In genomic region chr14:105897569-105898101, GRCm38 (mm10) we compare ENCODE assay signal across 8 mouse cellular contexts. TPM values are rescaled to one million over a fixed set of nuclear protein-coding genes. Genes with fewer than 3 reads are reported as not detected.
DNase-seq lines count a peak whose midpoint lies in the region; ATAC-seq and TF ChIP-seq lines count a peak whose summit lies in the region.

No protein-coding gene starts in this region.

- H3K4me1 ChIP-seq in embryonic facial prominence, embryonic 14.5 days (ENCODE audit: control insufficient read depth, insufficient read depth, low read length) = peaks cover 11% of the 10 kb centered on the region; the same call in 1 of the 2 replicates
- peaks cover 15% of the 10 kb centered on the region for H3K4me1 ChIP-seq in heart, embryonic 10.5 days
- H3K4me1 ChIP-seq in kidney, embryonic 14.5 days (ENCODE audit: control insufficient read depth, insufficient read depth, low read length) = peaks cover 7% of the 10 kb centered on the region
- H3K4me1 ChIP-seq in limb, embryonic 14.5 days (ENCODE audit: control insufficient read depth, insufficient read depth, low read length) = peaks cover 11% of the 10 kb centered on the region; the same call in 1 of the 2 replicates
- peaks cover 2% of the 10 kb centered on the region; the same call in 1 of the 2 replicates for H3K4me1 ChIP-seq in midbrain, postnatal 0 days (ENCODE audit: insufficient read depth, low read length)

- no peak for TF ChIP-seq POLR2A in limb, embryonic 14.5 days (IDR thresholded peaks at IDR 0.05; ENCODE audit: borderline replicate concordance, extremely low read depth, insufficient read depth, insufficient read length)

- peak overlapping the region; percentile 77 for H3K4me3 ChIP-seq in embryonic facial prominence, embryonic 14.5 days (ENCODE audit: low read depth, low read length)
- H3K4me3 ChIP-seq in heart, embryonic 10.5 days = peak overlapping the region; percentile 90
- peak overlapping the region; percentile 96 for H3K4me3 ChIP-seq in kidney, embryonic 14.5 days (ENCODE audit: low read length)
- peak overlapping the region; percentile 91 for H3K4me3 ChIP-seq in limb, embryonic 14.5 days (replicated peaks; ENCODE audit: low read length)
- peak overlapping the region; percentile 81 for H3K4me3 ChIP-seq in midbrain, postnatal 0 days (ENCODE audit: low read depth, low read length)

- no peaks in the 10 kb centered on the region for H3K27me3 ChIP-seq in embryonic facial prominence, embryonic 14.5 days (replicated peaks; ENCODE audit: control insufficient read depth, insufficient read depth, low read length)
- no peaks in the 10 kb centered on the region for H3K27me3 ChIP-seq in heart, embryonic 10.5 days (ENCODE audit: insufficient read depth, poor library complexity, severe bottlenecking)
- no peaks in the 10 kb centered on the region for H3K27me3 ChIP-seq in kidney, embryonic 14.5 days (ENCODE audit: control insufficient read depth, insufficient read depth, low read length)
- no peaks in the 10 kb centered on the region for H3K27me3 ChIP-seq in limb, embryonic 14.5 days (ENCODE audit: control insufficient read depth, insufficient read depth, low read length)
- H3K27me3 ChIP-seq in midbrain, postnatal 0 days (ENCODE audit: insufficient read depth, low read length) = no peaks in the 10 kb centered on the region

- DNase-seq in 3T3-L1 (ENCODE audit: low read depth, low spot score) = peak; percentile 70
- peak; percentile 82 for DNase-seq in adrenal gland, postnatal 14 days
- DNase-seq in embryonic facial prominence, embryonic 14.5 days (ENCODE audit: low spot score) = peak; percentile 93
- DNase-seq in heart, embryonic 10.5 days (ENCODE audit: low spot score) = peak; percentile 80
- DNase-seq in limb, embryonic 14.5 days (ENCODE audit: low spot score) = peak; percentile 72
- peak; percentile 79 for DNase-seq in midbrain, postnatal 0 days (ENCODE audit: low spot score)
- peak; percentile 58 for DNase-seq in testis, postnatal 14 days (ENCODE audit: low spot score)

- H3K36me3 ChIP-seq in embryonic facial prominence, embryonic 14.5 days (ENCODE audit: control insufficient read depth, insufficient read depth, low read length) = peaks cover 9% of the 10 kb centered on the region
- H3K36me3 ChIP-seq in heart, embryonic 10.5 days = peaks cover 10% of the 10 kb centered on the region
- peaks cover 8% of the 10 kb centered on the region; the same call in 1 of the 2 replicates for H3K36me3 ChIP-seq in kidney, embryonic 14.5 days (ENCODE audit: control insufficient read depth, insufficient read depth, low read length)
- peaks cover 9% of the 10 kb centered on the region for H3K36me3 ChIP-seq in limb, embryonic 14.5 days (ENCODE audit: control insufficient read depth, insufficient read depth, low read length)
- no peaks in the 10 kb centered on the region for H3K36me3 ChIP-seq in midbrain, postnatal 0 days (ENCODE audit: insufficient read depth, low read length)

- WGBS in embryonic facial prominence, embryonic 14.5 days = 0% methylated on average over 18 of the region's 28 CpGs
- WGBS in heart, embryonic 10.5 days = 1% methylated on average over 25 of the region's 28 CpGs
- 0% methylated on average over 21 of the region's 28 CpGs for WGBS in kidney, embryonic 14.5 days
- WGBS in limb, embryonic 14.5 days = 2% methylated on average over 23 of the region's 28 CpGs
- under 1% methylated on average over 21 of the region's 28 CpGs for WGBS in midbrain, postnatal 0 days

- H3K27ac ChIP-seq in embryonic facial prominence, embryonic 14.5 days (replicated peaks; ENCODE audit: low read depth, low read length) = peak overlapping the region; percentile 99
- H3K27ac ChIP-seq in heart, embryonic 10.5 days = peak overlapping the region; percentile 98
- peak overlapping the region; percentile 99 for H3K27ac ChIP-seq in kidney, embryonic 14.5 days (ENCODE audit: low read depth, low read length)
- peak overlapping the region; percentile 98 for H3K27ac ChIP-seq in limb, embryonic 14.5 days (replicated peaks; ENCODE audit: low read depth, low read length)
- H3K27ac ChIP-seq in midbrain, postnatal 0 days (ENCODE audit: low read depth, low read length) = peak overlapping the region; percentile 90

- H3K9ac ChIP-seq in embryonic facial prominence, embryonic 14.5 days (ENCODE audit: low read depth, low read length) = peak overlapping the region; percentile 97
- H3K9ac ChIP-seq in kidney, embryonic 14.5 days (ENCODE audit: low read depth, low read length) = peak overlapping the region; percentile 92
- peak overlapping the region; percentile 98 for H3K9ac ChIP-seq in limb, embryonic 14.5 days (ENCODE audit: low read depth, low read length, severe bottlenecking)
- peak overlapping the region; percentile 81 for H3K9ac ChIP-seq in midbrain, postnatal 0 days (replicated peaks; ENCODE audit: low read length, poor library complexity, severe bottlenecking)

- TF ChIP-seq CTCF in midbrain, postnatal 0 days (IDR thresholded peaks at IDR 0.05) = no peak

- H3K4me2 ChIP-seq in embryonic facial prominence, embryonic 14.5 days (ENCODE audit: low read depth, low read length) = peak overlapping the region; percentile 98
- peak overlapping the region; percentile 86 for H3K4me2 ChIP-seq in kidney, embryonic 14.5 days (replicated peaks; ENCODE audit: low read depth, low read length)
- H3K4me2 ChIP-seq in limb, embryonic 14.5 days (replicated peaks; ENCODE audit: low read depth, low read length, severe bottlenecking) = peak overlapping the region; percentile 89
- peak overlapping the region; percentile 95 for H3K4me2 ChIP-seq in midbrain, postnatal 0 days (ENCODE audit: low read depth, low read length, poor library complexity, severe bottlenecking)

- peak; percentile 53 for ATAC-seq in embryonic facial prominence, embryonic 14.5 days (ENCODE audit: low read depth)
- ATAC-seq in kidney, embryonic 14.5 days (ENCODE audit: low FRiP score, low TSS enrichment) = peak; percentile 40
- peak; percentile 13 for ATAC-seq in limb, embryonic 14.5 days (ENCODE audit: low FRiP score, low read depth)
- peak; percentile 65 for ATAC-seq in midbrain, postnatal 0 days (ENCODE audit: low FRiP score)

- H3K9me3 ChIP-seq in embryonic facial prominence, embryonic 14.5 days (ENCODE audit: control insufficient read depth, low read length) = no peaks in the 10 kb centered on the region
- no peaks in the 10 kb centered on the region for H3K9me3 ChIP-seq in heart, embryonic 10.5 days
- H3K9me3 ChIP-seq in kidney, embryonic 14.5 days (ENCODE audit: control insufficient read depth, low read length) = no peaks in the 10 kb centered on the region
- H3K9me3 ChIP-seq in limb, embryonic 14.5 days (ENCODE audit: control insufficient read depth, low read length) = 0 out of 2 replicates have a peak, but pooled peaks cover under 1% of the 10 kb centered on the region
- H3K9me3 ChIP-seq in midbrain, postnatal 0 days (ENCODE audit: low read length) = no peaks in the 10 kb centered on the region

RNA-seq across cellular contexts. Expression of gene Spry2, which starts 1.0 kb away (rescaled TPM):
- 36.8 and 38.0 TPM in 2 replicates for total RNA-seq in adrenal gland, postnatal 14 days (2021)
- polyA plus RNA-seq in embryonic facial prominence, embryonic 14.5 days (2014; fragmentation: Nextera tagmentation; extraction: Ambion mirVana) = 53.9 and 65.2 TPM in 2 replicates
- 23.9 and 48.3 TPM in 2 replicates for polyA plus RNA-seq in heart, embryonic 10.5 days (2016; fragmentation: Nextera tagmentation; extraction: Ambion mirVana)
- polyA plus RNA-seq in kidney, embryonic 14.5 days (2014; fragmentation: Nextera tagmentation; extraction: Ambion mirVana) = 56.3 and 77.5 TPM in 2 replicates
- 35.6 and 43.7 TPM in 2 replicates for polyA plus RNA-seq in limb, embryonic 14.5 days (2012; rRNA removed)
- 75.9 and 80.1 TPM in 2 replicates for polyA plus RNA-seq in limb, embryonic 14.5 days (2014; fragmentation: Nextera tagmentation; extraction: Ambion mirVana)
- 20.2 and 24.3 TPM in 2 replicates for total RNA-seq in midbrain, postnatal 0 days (2014; rRNA removed)
- 38.1 and 39.2 TPM in 2 replicates for polyA plus RNA-seq in midbrain, postnatal 0 days (2015; fragmentation: Nextera tagmentation; extraction: Ambion mirVana)

Comparison
In these comparisons a context has a peak if more than half of its experiments do, and no peak if none do; other contexts are left out.
1. Peak in every context shown above with its lines: DNase-seq, ATAC-seq, H3K4me3 ChIP-seq and H3K27ac ChIP-seq.
2. ATAC-seq: peak in every context shown above with its lines; median percentile 65 in midbrain, postnatal 0 days; 53 in embryonic facial prominence, embryonic 14.5 days; 40 in kidney, embryonic 14.5 days; 13 in limb, embryonic 14.5 days.